Mouse (Mus musculus) embryo, embryonic 10.5 days (tissue): ENCODE measurements at regions not wholly inside any gene's neighbourhood (a gene's known extent, or its start where the extent isn't known, plus 50 kb on each side); places are given as distances from the start of the nearest gene placed in this dataset.

ENCODE experiments used
- DNase-seq: peaks from one replicate; pipeline ENCODE4 v3.0.0-alpha.2; 2015; ENCODE audit warnings: low spot score

GRCm38 (mm10) chr12:109952933-109953332 lies 325.9 kb upstream of the Dio3 start:
- no peak for DNase-seq

- DNase-seq = no peak
Observed at GRCm38 (mm10) chr12:109957305-109957704, 321.6 kb upstream of the Dio3 start.

- DNase-seq = peak; percentile 91
Observed at GRCm38 (mm10) chr12:109958357-109959085, 320.3 kb upstream of the Dio3 start.

- no peak for DNase-seq
Observed at GRCm38 (mm10) chr12:109966776-109967175, 312.1 kb upstream of the Dio3 start.

GRCm38 (mm10) chr12:109968303-109968702 lies 310.6 kb upstream of the Dio3 start:
- DNase-seq = no peak

GRCm38 (mm10) chr12:109971508-109971907 lies 307.4 kb upstream of the Dio3 start:
- no peak for DNase-seq

GRCm38 (mm10) chr12:109972366-109973015 lies 306.4 kb upstream of the Dio3 start:
- DNase-seq = no peak

GRCm38 (mm10) chr12:109973598-109973997 lies 305.3 kb upstream of the Dio3 start:
- no peak for DNase-seq

GRCm38 (mm10) chr12:109975176-109975972 lies 303.5 kb upstream of the Dio3 start:
- no peak for DNase-seq

- DNase-seq = no peak
Observed at GRCm38 (mm10) chr12:109984651-109985050, 294.2 kb upstream of the Dio3 start.

GRCm38 (mm10) chr12:109993410-109993809 lies 285.5 kb upstream of the Dio3 start:
- no peak for DNase-seq

GRCm38 (mm10) chr12:110002717-110003116 lies 276.2 kb upstream of the Dio3 start:
- DNase-seq = no peak

- DNase-seq = no peak
Observed at GRCm38 (mm10) chr12:110009136-110009535, 269.7 kb upstream of the Dio3 start.

- DNase-seq = no peak
Observed at GRCm38 (mm10) chr12:110020541-110021470, 258.1 kb upstream of the Dio3 start.

GRCm38 (mm10) chr12:110021690-110022089 lies 257.2 kb upstream of the Dio3 start:
- no peak for DNase-seq

- DNase-seq = no peak
Observed at GRCm38 (mm10) chr12:110022631-110023030, 256.2 kb upstream of the Dio3 start.

- peak; percentile 38 for DNase-seq
Observed at GRCm38 (mm10) chr12:110023192-110024101, 255.4 kb upstream of the Dio3 start.

GRCm38 (mm10) chr12:110024295-110024694 lies 254.6 kb upstream of the Dio3 start:
- no peak for DNase-seq

GRCm38 (mm10) chr12:110025171-110025570 lies 253.7 kb upstream of the Dio3 start:
- DNase-seq = no peak

GRCm38 (mm10) chr12:110026033-110026750 lies 252.7 kb upstream of the Dio3 start:
- peak; percentile 47 for DNase-seq
